Mouse (Mus musculus) common myeloid progenitor, adult 5-6 weeks (primary cell): Measurements from ENCODE around the gene Qrich2. TPM values are rescaled to one million over a fixed set of nuclear protein-coding genes. Genes with fewer than 3 reads are reported as not detected.
"Not testable (repeated sequence)": the region's sequence is repeated elsewhere in the genome, so short reads cannot be mapped to it uniquely, and the experiment has no call there.

Source experiments
- ATAC-seq: replicated peaks from 2 replicates; pipeline ENCODE4 v1.8.0; 2016; ENCODE audit warnings: low read depth, mild to moderate bottlenecking, moderate TSS enrichment, inconsistent platforms; ENCODE audit not compliant: poor library complexity, severe bottlenecking
- total RNA-seq: library from RNA; stranded (forward); fragments of 200-1000, 187-1606 nt; gene quantifications from 2 replicates; pipeline ENCODE4 v1.2.3, GENCODE M21; 2017

The Qrich2 gene
- total RNA-seq, 1 experiment from 2014 or later = not detected

DNA sequence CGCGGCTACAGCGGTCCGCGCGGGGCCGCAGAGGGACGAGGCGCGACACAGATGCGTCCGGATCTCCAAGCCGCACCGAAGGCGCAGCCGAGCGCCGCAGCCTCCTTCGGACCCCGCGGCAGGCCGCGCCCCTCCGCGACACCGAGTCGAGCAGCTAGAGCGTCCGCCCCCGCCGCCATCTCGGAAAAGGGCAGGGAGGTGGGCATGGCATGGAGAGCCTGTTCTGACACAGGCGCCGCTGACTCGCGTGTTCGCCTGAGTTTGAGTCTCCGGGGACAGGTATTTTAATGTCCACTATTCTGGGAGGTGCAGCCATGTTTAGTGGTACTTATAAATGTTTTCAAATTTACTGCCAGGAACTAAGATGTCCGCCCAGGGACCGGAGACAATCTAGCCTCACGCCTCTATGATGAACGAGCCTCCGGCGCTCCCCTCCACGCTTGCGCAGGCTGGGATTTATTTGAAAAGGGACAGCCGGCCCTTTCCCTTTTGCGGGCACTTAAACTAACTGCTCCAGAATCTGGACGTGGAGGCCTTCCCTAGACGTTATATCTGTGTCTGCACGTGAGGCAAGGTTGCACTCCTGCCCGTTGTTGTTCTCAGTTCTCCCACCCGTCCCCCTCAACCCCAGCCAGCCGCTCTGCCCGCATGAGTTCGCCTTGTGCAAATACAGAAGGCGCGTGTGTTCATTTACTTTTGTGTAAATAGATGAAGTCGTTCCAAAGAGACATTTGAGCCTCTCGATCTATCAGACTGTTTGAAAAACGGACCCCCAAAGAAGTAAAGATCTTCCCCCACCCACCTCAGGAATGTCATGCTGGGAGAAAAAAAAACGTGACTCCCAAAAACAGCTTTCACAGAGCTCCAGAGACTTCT lies 24.4 kb upstream of the Qrich2 start:
- ATAC-seq = peak; percentile 82

DNA sequence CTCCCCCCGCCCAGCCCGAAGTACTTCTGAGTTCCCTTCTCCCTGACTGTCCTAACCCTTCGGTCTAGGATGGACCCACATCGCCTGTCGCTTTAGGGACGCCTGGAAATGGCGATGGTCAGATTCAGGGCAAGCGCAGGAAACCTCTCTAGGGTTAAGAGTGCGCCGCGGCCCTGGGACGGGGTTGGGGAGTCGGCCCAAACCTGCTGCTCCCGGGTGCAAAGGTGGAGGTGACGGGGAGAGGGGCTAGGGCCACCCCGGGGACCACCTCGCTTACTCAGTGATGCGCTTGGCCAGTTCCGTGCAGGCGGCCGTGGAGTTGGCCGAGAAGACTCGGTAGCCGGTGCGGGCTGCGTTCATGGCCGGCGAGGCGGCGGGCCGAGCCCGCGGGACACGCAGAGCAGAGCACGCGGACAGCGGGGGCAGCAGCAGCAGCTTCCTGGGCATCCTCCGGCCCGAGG lies 23.8 kb upstream of the Qrich2 start:
- ATAC-seq = no peak

GRCm38 (mm10) chr11:116488693-116489375 lies 22.8 kb upstream of the Qrich2 start:
- no peak for ATAC-seq

- no peak for ATAC-seq
Observed at GRCm38 (mm10) chr11:116488207-116488606, 22.2 kb upstream of the Qrich2 start.

DNA sequence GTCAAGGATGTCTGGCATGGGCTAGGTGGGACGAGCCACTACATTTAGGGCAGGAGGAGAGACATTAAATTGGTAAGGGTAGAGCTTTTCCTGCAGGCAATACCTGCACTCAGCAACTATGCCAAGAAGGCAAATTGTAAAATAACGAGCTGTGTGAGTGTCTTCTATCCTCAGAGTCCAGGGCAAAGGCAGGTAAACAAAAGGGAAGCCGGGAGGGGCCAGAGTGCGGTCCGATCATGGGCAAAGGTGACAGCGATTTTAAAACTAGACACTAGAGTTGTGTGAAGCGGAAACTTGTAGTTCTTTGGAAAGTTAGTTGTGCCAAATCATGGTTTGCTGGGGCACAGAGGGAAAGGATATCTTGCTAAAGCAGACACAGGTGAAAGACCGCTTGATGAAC lies 18.2 kb upstream of the Qrich2 start:
- ATAC-seq = no peak

DNA sequence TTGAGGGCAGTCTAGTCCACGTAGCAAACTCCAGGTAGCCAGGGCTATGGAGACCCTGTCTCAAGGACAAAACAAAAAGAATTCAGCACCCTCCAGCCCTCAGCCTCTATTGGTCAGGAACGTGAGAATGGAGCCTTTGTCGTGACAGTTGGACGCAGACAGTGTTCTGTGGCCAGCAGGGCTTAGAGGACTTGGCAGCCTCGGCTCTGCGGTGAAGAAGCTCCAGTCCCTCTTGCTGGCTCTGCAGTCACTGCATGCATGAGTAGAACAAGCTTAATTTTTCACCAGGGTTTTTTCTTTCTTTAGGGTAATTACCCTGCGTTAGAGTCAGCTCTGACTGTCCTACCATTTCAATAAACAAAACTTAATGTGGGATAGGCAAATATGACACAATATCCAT lies 15.7 kb upstream of the Qrich2 start:
- no peak for ATAC-seq

GRCm38 (mm10) chr11:116480975-116481374 lies 14.9 kb upstream of the Qrich2 start:
- no peak for ATAC-seq

DNA sequence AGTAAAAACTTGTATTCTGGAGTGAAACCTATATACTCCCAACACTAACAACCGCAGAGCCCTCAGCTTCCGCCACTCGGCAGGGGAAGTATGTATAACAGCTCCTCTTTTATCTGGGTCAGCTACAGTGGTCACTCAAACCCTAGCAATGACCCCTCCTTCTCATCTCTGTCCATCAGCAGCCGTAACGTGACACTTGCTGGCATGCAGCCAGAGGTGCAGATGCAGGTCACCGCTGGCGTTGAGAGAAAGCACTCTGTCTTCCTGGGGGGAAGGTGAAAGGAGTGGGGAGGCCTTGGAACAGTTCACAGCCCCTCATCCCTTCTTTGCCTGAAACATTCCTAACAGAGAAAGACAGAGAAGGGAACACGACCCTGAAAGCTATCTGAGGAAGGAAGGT lies 13.8 kb upstream of the Qrich2 start:
- ATAC-seq = no peak

- ATAC-seq = no peak
Observed at GRCm38 (mm10) chr11:116478978-116479377, 12.9 kb upstream of the Qrich2 start.

GRCm38 (mm10) chr11:116477160-116477759 lies 11.2 kb upstream of the Qrich2 start:
- no peak for ATAC-seq

DNA sequence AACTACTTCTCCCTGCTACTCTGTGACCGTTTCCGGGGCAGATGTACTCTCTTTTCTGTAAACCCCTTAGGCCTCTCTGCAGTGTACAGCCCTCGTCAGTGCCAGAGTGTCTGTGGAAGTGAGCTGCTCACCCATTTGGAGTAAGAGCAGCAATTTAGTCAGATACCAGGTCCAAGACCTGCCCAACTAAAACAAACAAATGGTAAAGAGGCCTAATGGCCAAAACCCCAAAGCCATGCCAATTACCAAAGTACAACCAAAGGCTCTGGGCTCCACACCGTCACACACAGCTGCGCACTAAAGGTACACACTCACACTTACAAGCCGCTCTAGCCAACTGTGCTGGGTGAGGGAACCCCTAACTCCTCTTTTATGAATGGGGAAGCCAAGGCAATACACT lies 10.7 kb upstream of the Qrich2 start:
- no peak for ATAC-seq

DNA sequence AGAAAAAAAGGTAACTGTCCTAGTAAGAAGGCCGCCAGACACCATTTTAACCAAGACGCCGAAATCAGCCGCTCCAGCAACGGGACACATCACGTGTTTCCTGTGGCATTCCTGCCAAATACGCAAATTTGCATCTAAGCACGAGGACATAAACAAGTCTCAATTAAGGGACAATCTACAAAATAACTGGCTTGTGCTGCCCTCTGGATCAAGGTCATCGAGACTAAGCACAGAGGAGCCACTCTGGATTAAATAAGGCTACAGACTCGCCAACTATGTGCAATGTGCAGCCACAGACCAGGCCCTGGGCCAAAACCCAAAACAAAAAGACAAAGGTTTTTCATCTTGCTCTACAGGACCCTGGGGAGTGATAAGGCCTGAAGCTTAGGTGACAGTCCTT lies 10.0 kb upstream of the Qrich2 start:
- ATAC-seq = no peak

DNA sequence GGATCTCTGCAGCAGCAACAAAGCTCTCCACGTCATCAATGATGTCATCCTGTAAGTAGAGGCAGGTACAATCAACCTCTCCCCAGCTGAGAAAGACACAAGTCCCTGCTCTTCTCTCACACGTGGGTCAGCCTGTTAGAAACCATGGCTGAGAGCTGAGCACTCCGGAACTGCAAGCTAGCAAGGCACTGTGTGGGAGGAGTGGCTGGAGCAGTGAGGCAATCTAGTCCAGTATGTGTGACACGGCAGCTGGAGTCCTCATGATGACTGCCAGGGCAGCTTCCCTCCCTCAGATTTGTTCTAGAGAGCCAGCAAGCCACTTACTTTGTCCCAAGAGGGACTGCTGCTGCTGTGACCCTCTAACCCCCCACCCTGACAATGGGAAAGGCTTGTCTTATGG lies 6.2 kb upstream of the Qrich2 start:
- no peak for ATAC-seq

DNA sequence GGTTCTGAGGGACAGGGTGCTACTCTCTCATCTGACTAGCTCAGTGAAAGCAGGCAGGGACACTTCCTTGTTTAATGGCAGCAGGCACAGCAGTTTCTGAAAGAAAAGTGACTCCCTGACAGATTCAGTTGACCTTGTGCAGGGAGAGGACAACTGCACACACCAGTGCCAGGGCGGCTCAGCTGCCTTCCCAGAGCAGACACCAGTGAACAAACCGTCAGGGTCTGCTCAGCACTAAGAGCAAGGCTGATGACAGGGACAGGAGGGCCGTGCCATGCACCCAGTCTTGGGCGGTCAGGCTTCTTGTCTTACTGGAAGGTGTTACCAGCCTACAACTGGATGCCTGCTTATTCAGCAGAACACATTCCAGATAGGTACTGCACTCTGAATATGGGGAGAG lies 4.9 kb upstream of the Qrich2 start:
- no peak for ATAC-seq

DNA sequence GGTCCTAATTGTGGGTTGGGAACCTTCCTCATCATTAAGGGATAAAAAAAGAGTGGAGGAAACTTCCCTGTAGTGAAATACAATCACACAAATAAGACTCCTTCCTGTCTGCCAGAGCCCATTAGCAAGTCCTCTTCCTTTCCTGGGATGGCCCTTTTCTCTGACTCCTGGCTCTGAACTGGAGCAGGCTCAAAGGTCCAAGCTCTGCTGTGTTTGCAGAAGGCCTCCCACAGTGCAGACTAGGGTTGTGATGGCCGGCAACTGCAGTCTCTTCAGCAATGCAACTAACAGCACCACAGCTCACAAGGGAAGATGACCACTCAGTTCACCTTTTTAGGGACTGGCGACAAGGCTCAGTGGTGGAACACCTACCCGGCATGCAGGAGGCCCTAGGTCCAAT lies 4.2 kb upstream of the Qrich2 start:
- no peak for ATAC-seq

GRCm38 (mm10) chr11:116468338-116468737 lies 2.3 kb upstream of the Qrich2 start:
- ATAC-seq = not testable (repeated sequence)

GRCm38 (mm10) chr11:116463833-116464232 lies 2.2 kb downstream of the Qrich2 start:
- peak; percentile 96 for ATAC-seq

DNA sequence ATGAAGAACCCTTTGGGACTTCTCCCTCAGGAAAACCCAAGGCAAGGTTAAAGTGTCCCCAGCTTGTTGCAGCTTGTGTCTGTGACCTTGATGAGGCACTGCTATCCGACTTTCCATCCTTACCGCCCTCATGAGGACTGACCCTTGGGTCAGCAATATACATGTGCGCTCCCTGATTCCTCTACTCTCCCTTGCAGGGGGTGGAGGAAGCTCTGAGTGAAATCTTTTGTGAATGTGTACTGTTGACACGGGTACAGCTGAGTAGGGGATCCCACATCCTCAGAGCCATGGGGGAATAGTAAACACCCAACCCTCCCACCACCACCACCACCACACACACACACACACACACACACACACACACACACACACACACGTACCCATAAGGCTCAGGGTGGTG lies 2.7 kb downstream of the Qrich2 start:
- ATAC-seq = no peak

GRCm38 (mm10) chr11:116459786-116460185 lies 6.3 kb downstream of the Qrich2 start:
- no peak for ATAC-seq

GRCm38 (mm10) chr11:116456234-116456633 lies 9.8 kb downstream of the Qrich2 start:
- ATAC-seq = no peak

GRCm38 (mm10) chr11:116453889-116454288 lies 12.2 kb downstream of the Qrich2 start:
- ATAC-seq = no peak
